Mouse (Mus musculus) lung, postnatal 0 days (tissue): ENCODE data around the gene 2310034G01Rik. TPM values are rescaled to one million over a fixed set of nuclear protein-coding genes. Genes with fewer than 3 reads are reported as not detected.

Experiments used
- ATAC-seq: fragments of 200-750 bp; cut with Nextera tagmentation; 2 replicates; pipeline ENCODE4 v1.8.0; 2017; ENCODE audit warnings: moderate library complexity
- DNase-seq: peaks from one replicate; pipeline ENCODE4 v3.0.0-alpha.2; 2016; ENCODE audit warnings: low spot score
- H3K27ac ChIP-seq: fragments of 300-500 bp; sonication (generic); 2 replicates; pipeline ENCODE4 v1.5.1; 2014; ENCODE audit warnings: antibody characterized with exemption, mild to moderate bottlenecking, low read length, mixed read lengths
- H3K27me3 ChIP-seq: fragments of 300-500 bp; sonication (generic); replicated peaks from 2 replicates; pipeline ENCODE4 v1.6.1; 2014; ENCODE audit warnings: low read length, mixed read lengths; ENCODE audit not compliant: insufficient read depth
- H3K36me3 ChIP-seq: fragments of 300-500 bp; sonication (generic); 2 replicates; pipeline ENCODE4 v1.6.1; 2014; ENCODE audit warnings: low read length, mixed read lengths; ENCODE audit not compliant: insufficient read depth
- H3K4me1 ChIP-seq: fragments of 300-500 bp; sonication (generic); 2 replicates; pipeline ENCODE4 v1.6.1; 2014; ENCODE audit warnings: antibody characterized with exemption, low read depth, low read length, mixed read lengths; ENCODE audit not compliant: insufficient read depth
- H3K4me2 ChIP-seq: fragments of 300-500 bp; sonication (generic); replicated peaks from 2 replicates; pipeline ENCODE4 v1.6.1; 2014; ENCODE audit warnings: low read depth, mild to moderate bottlenecking, low read length, moderate library complexity, mixed read lengths
- H3K4me3 ChIP-seq: fragments of 300-500 bp; sonication (generic); 2 replicates; pipeline ENCODE4 v1.5.1; 2014; ENCODE audit warnings: low read depth, low read length
- H3K9ac ChIP-seq: fragments of 300-500 bp; sonication (generic); replicated peaks from 2 replicates; pipeline ENCODE4 v1.6.1; 2014; ENCODE audit warnings: low read depth, mild to moderate bottlenecking
- H3K9me3 ChIP-seq: fragments of 300-500 bp; sonication (generic); 2 replicates; pipeline ENCODE4 v1.6.1; 2016; ENCODE audit warnings: low read length, mixed read lengths
- CTCF ChIP-seq: IDR thresholded peaks from 2 replicates; pipeline ENCODE4 v1.5.1; 2016; ENCODE audit warnings: antibody characterized with exemption, mild to moderate bottlenecking
- EP300 ChIP-seq: IDR thresholded peaks from 2 replicates; pipeline ENCODE4 v1.6.1; 2016; ENCODE audit warnings: antibody characterized with exemption, mild to moderate bottlenecking, control low read depth
- WGBS: fragments of 180-500 bp; shearing (Covaris S2); extraction: QIAGEN DNeasy Blood & Tissue Kit; methylation state at CpG from one replicate; pipeline ENCODE4 v1.1.7; 2014; 5-methylcytosine and 5-hydroxymethylcytosine counted together
- polyA plus RNA-seq: library from polyadenylated mRNA; unstranded; fragments of >200 nt; fragmentation: Nextera tagmentation; extraction: Ambion mirVana; gene quantifications from 2 replicates; pipeline ENCODE4 v1.2.1, GENCODE M21; 2015

2310034G01Rik gene
- polyA plus RNA-seq, 1 experiment from 2014 or later: 5.0 TPM

DNA sequence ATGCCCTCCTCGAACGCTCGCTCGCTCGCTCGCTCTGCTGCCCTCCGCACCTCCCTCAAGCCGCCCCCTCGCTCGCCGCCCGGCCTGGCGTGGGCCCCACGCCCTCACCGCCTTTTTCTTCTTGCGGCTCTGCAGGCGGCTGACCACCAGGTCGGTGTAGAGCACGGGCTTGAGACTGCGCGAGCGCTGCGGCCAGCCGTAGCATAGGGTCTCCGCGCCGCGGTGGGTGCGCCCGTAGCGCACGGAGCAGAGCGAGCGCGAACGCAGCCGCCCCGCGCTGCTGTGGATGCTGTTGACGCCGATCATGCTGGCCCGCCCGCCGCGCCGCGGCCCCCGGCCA is 32.6 kb downstream of the 2310034G01Rik start:
- TF ChIP-seq CTCF (no peak), EP300 (no peak)
- Histone ChIP-seq H3K9ac (no peak overlapping the region), H3K4me3 (peak overlapping the region; percentile 40), H3K27ac (no peak overlapping the region), H3K27me3 (peaks cover 70% of the 10 kb centered on the region), H3K9me3 (no peaks in the 10 kb centered on the region), H3K4me2 (peak overlapping the region; percentile 58), H3K4me1 (0 out of 2 replicates have a peak, but pooled peaks cover 6% of the 10 kb centered on the region), H3K36me3 (no peaks in the 10 kb centered on the region)
- WGBS: 2% methylated on average over 39 of the region's 48 CpGs
- DNase-seq (no peak), ATAC-seq (0 out of 2 replicates have a peak, but pooled peaks have one; percentile 7)

- no peak overlapping the region for H3K9ac ChIP-seq
- H3K36me3 ChIP-seq: peaks cover 2% of the 10 kb centered on the region
- H3K4me1 ChIP-seq: 0 out of 2 replicates have a peak, but pooled peaks cover 6% of the 10 kb centered on the region
- peaks cover 69% of the 10 kb centered on the region for H3K27me3 ChIP-seq
- DNase-seq (no peak), ATAC-seq (no peak)
- H3K9me3 ChIP-seq: no peaks in the 10 kb centered on the region
- no peak overlapping the region for H3K27ac ChIP-seq
- H3K4me3 ChIP-seq: peak overlapping the region; percentile 40; the same call in 1 of the 2 replicates
- WGBS: 32% methylated on average over 15 of the region's 15 CpGs
- TF ChIP-seq CTCF (no peak), EP300 (no peak)
- H3K4me2 ChIP-seq: peak overlapping the region; percentile 58
Observed at GRCm38 (mm10) chr19:46316846-46317545, 33.1 kb downstream of the 2310034G01Rik start.

- ATAC-seq (no peak), DNase-seq (no peak)
- Histone ChIP-seq H3K4me1 (0 out of 2 replicates have a peak, but pooled peaks cover 6% of the 10 kb centered on the region), H3K27me3 (peaks cover 65% of the 10 kb centered on the region), H3K4me2 (no peak overlapping the region), H3K9ac (no peak overlapping the region), H3K9me3 (no peaks in the 10 kb centered on the region), H3K36me3 (peaks cover 12% of the 10 kb centered on the region), H3K4me3 (no peak overlapping the region), H3K27ac (no peak overlapping the region)
- no peak for TF ChIP-seq CTCF
- no peak for TF ChIP-seq EP300
- 49% methylated on average over 12 of the region's 12 CpGs for WGBS
Observed at GRCm38 (mm10) chr19:46315752-46316610, 34.1 kb downstream of the 2310034G01Rik start.

DNA sequence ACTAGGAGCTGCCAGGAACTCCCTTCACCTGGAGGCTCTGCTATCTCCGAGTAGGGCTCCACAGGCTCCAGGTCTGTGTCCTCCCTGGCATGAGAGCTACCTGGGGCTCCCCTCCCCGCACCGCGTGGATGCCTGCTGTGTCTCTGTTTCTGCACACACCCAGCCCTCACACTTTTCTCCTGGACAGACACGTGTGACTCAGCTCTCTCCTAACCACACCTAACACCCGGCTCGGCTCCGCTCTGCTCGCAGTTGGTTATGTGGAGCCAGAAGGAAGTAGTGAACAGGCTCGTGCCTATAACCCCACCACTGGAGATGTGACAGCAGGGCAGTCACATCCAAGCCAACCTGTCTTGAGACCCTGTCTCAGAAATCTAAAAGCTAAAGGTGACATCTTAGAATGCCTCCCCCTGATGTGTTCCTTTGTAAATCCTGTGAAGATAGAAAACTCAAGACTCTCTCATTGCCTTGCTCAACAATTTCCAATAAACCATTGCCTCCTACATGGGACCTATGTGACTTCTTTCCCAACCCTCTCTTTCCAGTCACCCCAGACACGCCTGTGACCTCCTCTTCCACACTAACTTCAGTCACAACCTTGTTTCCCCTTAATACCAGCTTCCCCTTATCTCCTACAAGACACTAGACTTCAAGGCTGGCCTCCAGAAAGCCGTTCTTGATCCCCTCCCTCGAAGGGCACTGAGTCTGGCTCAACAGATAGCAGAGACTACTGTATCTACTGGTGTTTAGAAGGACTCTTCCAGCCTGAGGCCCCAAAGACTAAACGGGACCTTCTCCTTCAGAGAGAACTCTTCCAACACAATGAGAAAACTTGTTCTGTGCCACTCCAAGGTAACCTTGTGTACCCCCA is 35.0 kb downstream of the 2310034G01Rik start:
- H3K4me3 ChIP-seq: no peak overlapping the region
- ATAC-seq (no peak), DNase-seq (peak; percentile 28)
- H3K9me3 ChIP-seq: no peaks in the 10 kb centered on the region
- H3K9ac ChIP-seq: no peak overlapping the region
- 0 out of 2 replicates have a peak, but pooled peaks cover 6% of the 10 kb centered on the region for H3K4me1 ChIP-seq
- WGBS: 27% methylated on average over 14 of the region's 14 CpGs
- H3K36me3 ChIP-seq: peaks cover 18% of the 10 kb centered on the region
- TF ChIP-seq CTCF (no peak), EP300 (no peak)
- no peak overlapping the region for H3K4me2 ChIP-seq
- H3K27ac ChIP-seq: no peak overlapping the region
- peaks cover 59% of the 10 kb centered on the region for H3K27me3 ChIP-seq

- Histone ChIP-seq H3K4me2 (no peak overlapping the region), H3K36me3 (peaks cover 24% of the 10 kb centered on the region), H3K27ac (no peak overlapping the region), H3K27me3 (peaks cover 50% of the 10 kb centered on the region), H3K4me1 (0 out of 2 replicates have a peak, but pooled peaks cover 7% of the 10 kb centered on the region), H3K4me3 (no peak overlapping the region), H3K9ac (no peak overlapping the region), H3K9me3 (no peaks in the 10 kb centered on the region)
- TF ChIP-seq EP300 (no peak), CTCF (no peak)
- WGBS: 27% methylated on average over 16 of the region's 18 CpGs
- DNase-seq: no peak
- peak; percentile 27; the same call in 1 of the 2 replicates for ATAC-seq
Observed at GRCm38 (mm10) chr19:46314151-46314601, 35.9 kb downstream of the 2310034G01Rik start.
